Mouse (Mus musculus): ENCODE measurements around the gene Tfdp1.

Gene Tfdp1

GRCm38 (mm10) chr8:13412891-13413558, 74.5 kb downstream of the Tfdp1 start:
- in situ Hi-C loops (cut with MboI, MseI), result loop anchor here (5.0 kb wide), 2 partner anchors 49 to 339 kb away; no protein-coding TSS in a partner anchor

GRCm38 (mm10) chr8:13413823-13414390, 75.4 kb downstream of the Tfdp1 start:
- in situ Hi-C loops (cut with MboI, MseI), result loop anchor here (5.0 kb wide), 2 partner anchors 48 to 338 kb away; no protein-coding TSS in a partner anchor

- in situ Hi-C loops (cut with MboI, MseI), result no loop called here
These were observed 77.3 kb downstream of the Tfdp1 start for GRCm38 (mm10) chr8:13415879-13416278.

DNA sequence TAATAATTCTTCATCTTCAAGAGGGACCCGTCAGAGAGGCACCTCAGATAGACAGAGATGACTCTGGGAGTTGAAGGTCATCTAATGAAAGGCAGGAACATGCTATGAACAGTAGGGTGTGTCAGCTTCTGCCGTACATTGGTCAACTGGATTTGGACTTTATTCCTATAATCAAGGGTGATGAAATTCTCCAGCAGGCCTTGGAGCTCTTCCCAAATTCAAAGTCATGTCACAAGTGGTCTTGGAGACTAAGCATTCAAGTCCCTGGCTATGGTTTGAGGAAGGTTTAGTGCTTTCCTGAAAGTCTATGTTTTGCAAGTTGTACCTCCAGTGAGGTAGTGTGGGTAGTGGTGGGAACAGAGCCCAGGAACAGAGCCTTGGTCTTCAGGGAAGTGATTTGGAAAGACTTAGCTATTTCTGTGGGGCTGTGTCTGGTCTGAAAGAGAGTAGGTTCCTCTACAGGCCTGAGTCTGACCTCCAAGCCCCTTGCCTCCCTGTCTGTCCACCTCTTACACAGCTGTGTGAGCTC, 80.6 kb downstream of the Tfdp1 start:
- in situ Hi-C loops (cut with MboI, MseI), result no loop called here

DNA sequence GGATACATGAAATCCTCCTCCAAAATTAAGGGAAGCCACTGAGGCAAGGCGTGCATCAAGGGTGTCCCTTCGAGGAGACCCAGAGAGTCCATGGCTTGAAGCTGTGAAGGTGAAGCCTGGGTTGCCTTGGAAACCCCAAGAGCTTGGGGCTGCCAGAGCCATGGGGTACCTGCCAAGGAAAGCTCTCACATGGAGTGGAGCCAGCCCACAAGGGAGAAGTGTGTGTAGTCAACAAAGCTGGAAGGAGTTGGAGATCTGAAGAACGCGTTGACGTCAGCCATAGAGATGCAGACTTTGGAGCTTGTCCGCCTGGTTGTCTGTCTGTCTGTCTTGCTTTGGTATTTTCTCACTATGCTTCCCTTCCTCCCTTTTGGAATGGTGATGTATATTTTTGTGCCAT, 82.4 kb downstream of the Tfdp1 start:
- in situ Hi-C loops (cut with MboI, MseI), result no loop called here

- in situ Hi-C loops (cut with MboI, MseI), result no loop called here
These were observed 88.8 kb downstream of the Tfdp1 start for GRCm38 (mm10) chr8:13427351-13427750.

All from T-helper 17 cell (primary cell).